10 mouse cellular contexts compared by ENCODE assay signal in genomic region chr13:94877991-94878745, GRCm38 (mm10). TPM values are rescaled to one million over a fixed set of nuclear protein-coding genes. Genes with fewer than 3 reads are reported as not detected.
DNase-seq lines count a peak whose midpoint lies in the region; ATAC-seq lines count a peak whose summit lies in the region.
"Had no signal": no experiment of that assay in that cellular context is flagged by ENCODE, and none has a peak within 500 bp of the region (broad histone marks: within the 10 kb centered on the region; RNA-seq: fewer than 3 reads in every experiment).

No protein-coding gene starts in this region.

- H3K4me1 ChIP-seq in forebrain, embryonic 14.5 days (ENCODE audit: control insufficient read depth, insufficient read depth, low read length), result peaks cover 4% of the 10 kb centered on the region; the same call in 1 of the 2 replicates
- H3K4me1 ChIP-seq in forebrain, embryonic 13.5 days, result peaks cover 14% of the 10 kb centered on the region
- H3K4me1 ChIP-seq in midbrain, embryonic 11.5 days (ENCODE audit: control insufficient read depth, insufficient read depth, low read length), result peaks cover 5% of the 10 kb centered on the region
- H3K4me1 ChIP-seq in midbrain, embryonic 13.5 days (replicated peaks), result peaks cover 13% of the 10 kb centered on the region

- no peak overlapping the region for H3K9ac ChIP-seq in forebrain, embryonic 14.5 days (ENCODE audit: low read length)
- no peak overlapping the region for H3K9ac ChIP-seq in forebrain, embryonic 13.5 days
- H3K9ac ChIP-seq in midbrain, embryonic 11.5 days (ENCODE audit: low read length), result no peak overlapping the region
- no peak overlapping the region for H3K9ac ChIP-seq in midbrain, embryonic 13.5 days (replicated peaks)

- H3K36me3 ChIP-seq in forebrain, embryonic 14.5 days (ENCODE audit: control insufficient read depth, insufficient read depth, low read length), result no peaks in the 10 kb centered on the region
- H3K36me3 ChIP-seq in forebrain, embryonic 13.5 days (ENCODE audit: poor library complexity, severe bottlenecking), result no peaks in the 10 kb centered on the region
- no peaks in the 10 kb centered on the region for H3K36me3 ChIP-seq in midbrain, embryonic 11.5 days (ENCODE audit: control insufficient read depth, insufficient read depth, low read length)
- H3K36me3 ChIP-seq in midbrain, embryonic 13.5 days, result no peaks in the 10 kb centered on the region

- H3K4me2 ChIP-seq in forebrain, embryonic 14.5 days (ENCODE audit: low read length), result no peak overlapping the region
- no peak overlapping the region for H3K4me2 ChIP-seq in forebrain, embryonic 13.5 days
- H3K4me2 ChIP-seq in midbrain, embryonic 11.5 days, result no peak overlapping the region
- no peak overlapping the region for H3K4me2 ChIP-seq in midbrain, embryonic 13.5 days (replicated peaks)

- H3K4me3 ChIP-seq in forebrain, embryonic 14.5 days (ENCODE audit: low read depth, low read length), result no peak overlapping the region
- H3K4me3 ChIP-seq in forebrain, embryonic 13.5 days, result no peak overlapping the region
- H3K4me3 ChIP-seq in midbrain, embryonic 11.5 days (ENCODE audit: low read depth, low read length), result no peak overlapping the region
- no peak overlapping the region; the same call in 1 of the 2 replicates for H3K4me3 ChIP-seq in midbrain, embryonic 13.5 days (replicated peaks)

- ATAC-seq in forebrain, embryonic 14.5 days, result no peak
- no peak for ATAC-seq in forebrain, embryonic 13.5 days
- ATAC-seq in midbrain, embryonic 11.5 days (ENCODE audit: low FRiP score), result no peak
- no peak for ATAC-seq in midbrain, embryonic 13.5 days

- no peak overlapping the region for H3K27ac ChIP-seq in forebrain, embryonic 14.5 days (ENCODE audit: low read depth, low read length)
- H3K27ac ChIP-seq in forebrain, embryonic 13.5 days, result no peak overlapping the region
- no peak overlapping the region for H3K27ac ChIP-seq in midbrain, embryonic 11.5 days (ENCODE audit: low read depth, low read length)
- no peak overlapping the region for H3K27ac ChIP-seq in midbrain, embryonic 13.5 days

- no peaks in the 10 kb centered on the region for H3K9me3 ChIP-seq in forebrain, embryonic 14.5 days (replicated peaks; ENCODE audit: control insufficient read depth, low read length)
- H3K9me3 ChIP-seq in forebrain, embryonic 13.5 days (replicated peaks), result no peaks in the 10 kb centered on the region
- H3K9me3 ChIP-seq in midbrain, embryonic 11.5 days (ENCODE audit: control insufficient read depth, low read length), result no peaks in the 10 kb centered on the region
- H3K9me3 ChIP-seq in midbrain, embryonic 13.5 days, result no peaks in the 10 kb centered on the region

- WGBS in forebrain, embryonic 14.5 days, result 8% methylated on average over 10 of the region's 10 CpGs
- 9% methylated on average over 10 of the region's 10 CpGs for WGBS in forebrain, embryonic 13.5 days
- WGBS in midbrain, embryonic 11.5 days, result 12% methylated on average over 10 of the region's 10 CpGs
- WGBS in midbrain, embryonic 13.5 days, result 10% methylated on average over 10 of the region's 10 CpGs

- DNase-seq in forebrain, embryonic 14.5 days (ENCODE audit: low spot score), result peak; percentile 70
- peak; percentile 93 for DNase-seq in midbrain, embryonic 11.5 days (ENCODE audit: low spot score, missing footprints)
- peak; percentile 66 for DNase-seq in embryo, embryonic 9.5 days (ENCODE audit: extremely low spot score)
- peak; percentile 74 for DNase-seq in retina, embryonic 14.5 days (ENCODE audit: low spot score)
- DNase-seq in urinary bladder, postnatal 14 days (ENCODE audit: low spot score), result no peak
- DNase-seq in testis, postnatal 10 days (ENCODE audit: low spot score), result no peak
- DNase-seq: thymus, postnatal 4 days had no signal

- H3K27me3 ChIP-seq in forebrain, embryonic 14.5 days (replicated peaks; ENCODE audit: control insufficient read depth, insufficient read depth, low read length), result peaks cover 74% of the 10 kb centered on the region
- H3K27me3 ChIP-seq in forebrain, embryonic 13.5 days, result peaks cover 86% of the 10 kb centered on the region
- peaks cover 85% of the 10 kb centered on the region for H3K27me3 ChIP-seq in midbrain, embryonic 11.5 days (ENCODE audit: control insufficient read depth, insufficient read depth, low read length)
- H3K27me3 ChIP-seq in midbrain, embryonic 13.5 days, result peaks cover 82% of the 10 kb centered on the region

RNA-seq across cellular contexts. Expression of gene Otp, which starts 2.8 kb away (rescaled TPM):
- polyA plus RNA-seq in forebrain, embryonic 14.5 days (2014; fragmentation: Nextera tagmentation; extraction: Ambion mirVana), result 2.5 and 2.8 TPM in 2 replicates
- polyA plus RNA-seq in forebrain, embryonic 13.5 days (2015; fragmentation: Nextera tagmentation; extraction: Ambion mirVana), result 3.7 and 10.3 TPM in 2 replicates
- 2.0 and 2.4 TPM in 2 replicates for polyA plus RNA-seq in midbrain, embryonic 11.5 days (2014; fragmentation: Nextera tagmentation; extraction: Ambion mirVana)
- 5.3 and 5.4 TPM in 2 replicates for polyA plus RNA-seq in midbrain, embryonic 13.5 days (2015; fragmentation: Nextera tagmentation; extraction: Ambion mirVana)
- polyA plus RNA-seq: limb, embryonic 11.5 days had no signal

Comparison
In these comparisons a context has a peak if more than half of its experiments do, and no peak if none do; other contexts are left out.
1. DNase-seq: peak in forebrain, embryonic 14.5 days (single experiment), midbrain, embryonic 11.5 days (single experiment), embryo, embryonic 9.5 days (single experiment) and retina, embryonic 14.5 days (single experiment); none in urinary bladder, postnatal 14 days (single experiment) and testis, postnatal 10 days (single experiment).